Mouse (Mus musculus) heart, embryonic 12.5 days (tissue): ENCODE data around the gene Tmem248. TPM values are rescaled to one million over a fixed set of nuclear protein-coding genes. Genes with fewer than 3 reads are reported as not detected.

Experiments
- ATAC-seq: fragments of 200-750 bp; cut with Nextera tagmentation; 2 replicates; pipeline ENCODE4 v1.8.0; 2017; ENCODE audit warnings: moderate TSS enrichment, moderate library complexity; ENCODE audit not compliant: insufficient number of reproducible peaks, low FRiP score
- H3K27ac ChIP-seq: fragments of 300-500 bp; sonication (generic); 2 replicates; pipeline ENCODE4 v1.5.1; 2016; ENCODE audit warnings: mild to moderate bottlenecking, moderate library complexity; ENCODE audit not compliant: poor library complexity, severe bottlenecking
- H3K27me3 ChIP-seq: fragments of 300-500 bp; sonication (generic); replicated peaks from 2 replicates; pipeline ENCODE4 v1.6.1; 2016; ENCODE audit warnings: mild to moderate bottlenecking, moderate library complexity
- H3K36me3 ChIP-seq: fragments of 300-500 bp; sonication (generic); 2 replicates; pipeline ENCODE4 v1.6.1; 2016; ENCODE audit warnings: mild to moderate bottlenecking, moderate library complexity
- H3K4me1 ChIP-seq: fragments of 300-500 bp; sonication (generic); replicated peaks from 2 replicates; pipeline ENCODE4 v1.6.1; 2016; ENCODE audit warnings: mild to moderate bottlenecking
- H3K4me2 ChIP-seq: fragments of 300-500 bp; sonication (generic); 2 replicates; pipeline ENCODE4 v1.6.1; 2016; ENCODE audit warnings: mild to moderate bottlenecking, moderate library complexity
- H3K4me3 ChIP-seq: fragments of 300-500 bp; sonication (generic); 2 replicates; pipeline ENCODE4 v1.5.1; 2016; ENCODE audit warnings: mild to moderate bottlenecking
- H3K9ac ChIP-seq: fragments of 300-500 bp; sonication (generic); 2 replicates; pipeline ENCODE4 v1.6.1; 2016; ENCODE audit warnings: mild to moderate bottlenecking, moderate library complexity
- H3K9me3 ChIP-seq: fragments of 300-500 bp; sonication (generic); replicated peaks from 2 replicates; pipeline ENCODE4 v1.6.1; 2016; ENCODE audit warnings: mild to moderate bottlenecking, moderate library complexity
- WGBS: fragments of 180-500 bp; shearing (Covaris S2); methylation state at CpG from one replicate; pipeline ENCODE4 v1.1.7; 2016; 5-methylcytosine and 5-hydroxymethylcytosine counted together
- polyA plus RNA-seq: library from polyadenylated mRNA; unstranded; fragments of >200 nt; fragmentation: Nextera tagmentation; extraction: Ambion mirVana; gene quantifications from 2 replicates; pipeline ENCODE4 v1.2.1, GENCODE M21; 2016

Gene Tmem248
- polyA plus RNA-seq, 1 experiment from 2014 or later, result 43.6 TPM

- Histone ChIP-seq H3K4me2 (no peak overlapping the region), H3K27ac (no peak overlapping the region), H3K9me3 (peaks cover 13% of the 10 kb centered on the region; the same call in 1 of the 2 replicates), H3K4me1 (no peaks in the 10 kb centered on the region), H3K9ac (no peak overlapping the region), H3K36me3 (peaks cover 73% of the 10 kb centered on the region), H3K4me3 (no peak overlapping the region), H3K27me3 (no peaks in the 10 kb centered on the region)
- no peak for ATAC-seq
- 88% methylated on average over 7 of the region's 7 CpGs for WGBS
These were observed 71.2 kb downstream of the Tmem248 start for GRCm38 (mm10) chr5:130288106-130288505.

- WGBS, result 94% methylated on average over 6 of the region's 6 CpGs
These were observed 73.4 kb downstream of the Tmem248 start for GRCm38 (mm10) chr5:130290242-130290641.

GRCm38 (mm10) chr5:130290775-130291174, 73.9 kb downstream of the Tmem248 start:
- no peak overlapping the region for H3K4me2 ChIP-seq
- peaks cover 64% of the 10 kb centered on the region for H3K36me3 ChIP-seq
- no peak overlapping the region for H3K27ac ChIP-seq
- H3K9ac ChIP-seq, result no peak overlapping the region
- H3K4me1 ChIP-seq, result no peaks in the 10 kb centered on the region
- no peak for ATAC-seq
- H3K27me3 ChIP-seq, result no peaks in the 10 kb centered on the region
- no peak overlapping the region for H3K4me3 ChIP-seq
- WGBS, result 92% methylated on average over 12 of the region's 12 CpGs
- H3K9me3 ChIP-seq, result peaks cover 4% of the 10 kb centered on the region; the same call in 1 of the 2 replicates

More at GRCm38 (mm10) chr5:130290242-130290641, 73.4 kb downstream of the Tmem248 start:
- no peak overlapping the region for H3K4me2 ChIP-seq
- H3K27me3 ChIP-seq, result no peaks in the 10 kb centered on the region
- H3K9me3 ChIP-seq, result peaks cover 4% of the 10 kb centered on the region; the same call in 1 of the 2 replicates
- H3K4me3 ChIP-seq, result no peak overlapping the region
- H3K4me1 ChIP-seq, result no peaks in the 10 kb centered on the region
- H3K9ac ChIP-seq, result no peak overlapping the region
- H3K36me3 ChIP-seq, result peaks cover 64% of the 10 kb centered on the region
- no peak for ATAC-seq
- H3K27ac ChIP-seq, result no peak overlapping the region

- Histone ChIP-seq H3K27me3 (no peaks in the 10 kb centered on the region), H3K4me3 (no peak overlapping the region), H3K27ac (no peak overlapping the region), H3K36me3 (peaks cover 76% of the 10 kb centered on the region), H3K9me3 (peaks cover 4% of the 10 kb centered on the region; the same call in 1 of the 2 replicates), H3K9ac (no peak overlapping the region), H3K4me1 (no peaks in the 10 kb centered on the region), H3K4me2 (no peak overlapping the region)
- WGBS, result 97% methylated on average over 4 of the region's 4 CpGs
- no peak for ATAC-seq
These were observed 76.1 kb downstream of the Tmem248 start for GRCm38 (mm10) chr5:130292976-130293375.

Other genes with a start within 250 kb of the Tmem248 start
- gene Gusb, start 214.0 kb upstream of the Tmem248 start, polyA plus RNA-seq, result 46.8 and 48.1 TPM in 2 replicates
- 15.7 and 19.1 TPM in 2 replicates for gene Asl, start 187.8 kb upstream of the Tmem248 start, polyA plus RNA-seq
- 21.2 and 22.5 TPM in 2 replicates for gene Crcp, start 187.8 kb upstream of the Tmem248 start, polyA plus RNA-seq
- 25.8 and 29.4 TPM in 2 replicates for gene Tpst1, start 143.8 kb upstream of the Tmem248 start, polyA plus RNA-seq
- 4.8 and 5.1 TPM in 2 replicates for gene Kctd7, start 72.2 kb upstream of the Tmem248 start, polyA plus RNA-seq
- 25.0 and 27.7 TPM in 2 replicates for gene Rabgef1, start 45.3 kb upstream of the Tmem248 start, polyA plus RNA-seq
- gene Sbds, start 38.4 kb downstream of the Tmem248 start, polyA plus RNA-seq, result 62.8 and 65.3 TPM in 2 replicates
- 17.7 and 18.9 TPM in 2 replicates for gene Tyw1, start 38.5 kb downstream of the Tmem248 start, polyA plus RNA-seq
- 0.03 TPM in 1 of 2 replicates, not detected in the other for gene Caln1, start 152.4 kb downstream of the Tmem248 start, polyA plus RNA-seq
- gene A330070K13Rik, start 167.6 kb downstream of the Tmem248 start, polyA plus RNA-seq, result not detected in 2 replicates